Mouse (Mus musculus) left cerebral cortex, postnatal 4 days (tissue): ENCODE measurements around the gene Krt31. TPM values are rescaled to one million over a fixed set of nuclear protein-coding genes. Genes with fewer than 3 reads are reported as not detected.

Experiments
- DNase-seq: peaks from one replicate; pipeline ENCODE4 v3.0.0-alpha.2; 2022
- intact Hi-C: fragments of 180-260 bp; cut with DNase I; formaldehyde crosslinking; loops from one replicate; pipeline ENCODE4 v1.15.1; 2025
- total RNA-seq, 2 experiments: library from RNA; stranded (reverse); gene quantifications; 2 replicates each; pipeline ENCODE4 v1.2.3; 2021

Gene Krt31
- total RNA-seq, 2 experiments from 2014 or later: not detected

GRCm38 (mm10) chr11:100008336-100008735, 42.0 kb downstream of the Krt31 start:
- no peak for DNase-seq
- intact Hi-C loops: no loop called here

- intact Hi-C loops: no loop called here
- no peak for DNase-seq
Observed at GRCm38 (mm10) chr11:100006624-100007023, 43.7 kb downstream of the Krt31 start.

- DNase-seq: no peak
- intact Hi-C loops: loop anchor here (2.0 kb wide), 1 partner anchor 541 kb away; no protein-coding TSS in a partner anchor
Observed at GRCm38 (mm10) chr11:100005905-100006304, 44.4 kb downstream of the Krt31 start.

GRCm38 (mm10) chr11:100004846-100005245, 45.5 kb downstream of the Krt31 start:
- intact Hi-C loops: loop anchor here (2.0 kb wide), 1 partner anchor 540 kb away; no protein-coding TSS in a partner anchor
- DNase-seq: peak; percentile 40

GRCm38 (mm10) chr11:99999091-99999490, 51.3 kb downstream of the Krt31 start:
- intact Hi-C loops: no loop called here
- no peak for DNase-seq

Other genes with a start within 250 kb of the Krt31 start
- not detected for gene Gm11554, start 246.1 kb downstream of the Krt31 start, total RNA-seq
- not detected for gene Krtap4-13, start 240.7 kb downstream of the Krt31 start, total RNA-seq
- gene Gm11564, start 234.9 kb downstream of the Krt31 start, total RNA-seq: not detected
- not detected for gene 2300003K06Rik, start 212.5 kb downstream of the Krt31 start, total RNA-seq
- gene Krtap4-16, start 198.9 kb downstream of the Krt31 start, total RNA-seq: not detected
- not detected for gene Gm11568, start 192.6 kb downstream of the Krt31 start, total RNA-seq
- not detected for gene Gm11559, start 186.1 kb downstream of the Krt31 start, total RNA-seq
- not detected for gene Krtap9-1, start 177.2 kb downstream of the Krt31 start, total RNA-seq
- gene Gm11567, start 171.4 kb downstream of the Krt31 start, total RNA-seq: not detected
- not detected for gene Krtap31-1, start 142.6 kb downstream of the Krt31 start, total RNA-seq
- gene Gm11565, start 135.8 kb downstream of the Krt31 start, total RNA-seq: not detected
- not detected for gene Krtap31-2, start 114.3 kb downstream of the Krt31 start, total RNA-seq
- not detected for gene Krtap9-5, start 102.1 kb downstream of the Krt31 start, total RNA-seq
- not detected for gene Krtap29-1, start 71.5 kb downstream of the Krt31 start, total RNA-seq
- gene Krtap16-1, start 64.0 kb downstream of the Krt31 start, total RNA-seq: not detected
- not detected for gene Krtap17-1, start 56.6 kb downstream of the Krt31 start, total RNA-seq
- gene Krt33a, start 34.3 kb downstream of the Krt31 start, total RNA-seq: under 1 TPM in 1 of 2 experiments, not detected in 1; 0.30 TPM
- gene Krt33b, start 20.7 kb downstream of the Krt31 start, total RNA-seq: not detected
- not detected for gene Krt34, start 9.0 kb downstream of the Krt31 start, total RNA-seq
- gene Krt32, start 37.7 kb upstream of the Krt31 start, total RNA-seq: not detected
- gene Krt35, start 45.7 kb upstream of the Krt31 start, total RNA-seq: not detected
- not detected for gene Krt36, start 55.1 kb upstream of the Krt31 start, total RNA-seq
- gene Krt13, start 71.0 kb upstream of the Krt31 start, total RNA-seq: not detected
- not detected for gene Krt15, start 85.4 kb upstream of the Krt31 start, total RNA-seq
- 1 to 10 TPM; 1.2 to 1.5 TPM for gene Krt19, start 98.1 kb upstream of the Krt31 start, total RNA-seq
- gene Krt9, start 142.7 kb upstream of the Krt31 start, total RNA-seq: under 1 TPM; 0.52 to 0.56 TPM
- under 1 TPM in 1 of 2 experiments, not detected in 1; 0.32 TPM for gene Krt14, start 157.0 kb upstream of the Krt31 start, total RNA-seq
- gene Krt16, start 198.4 kb upstream of the Krt31 start, total RNA-seq: not detected
- not detected for gene Krt17, start 210.5 kb upstream of the Krt31 start, total RNA-seq
- not detected for gene Krt42, start 219.3 kb upstream of the Krt31 start, total RNA-seq